Mouse (Mus musculus) megakaryocyte, embryonic 14.5 days (primary cell): ENCODE results near the gene Tada1. TPM values are rescaled to one million over a fixed set of nuclear protein-coding genes. Genes with fewer than 3 reads are reported as not detected.

Experiments used
- H3K27me3 ChIP-seq: replicated peaks from 2 replicates; pipeline ENCODE3; 2012; ENCODE audit warnings: inconsistent platforms
- H3K36me3 ChIP-seq: replicated peaks from 2 replicates; pipeline ENCODE3; 2012; ENCODE audit warnings: low read length, inconsistent platforms, mixed read lengths
- H3K4me1 ChIP-seq: 2 replicates; pipeline ENCODE4 v1.6.1; 2012; ENCODE audit warnings: inconsistent platforms
- H3K4me3 ChIP-seq: replicated peaks from 2 replicates; pipeline ENCODE3; 2012; ENCODE audit warnings: moderate library complexity, mild to moderate bottlenecking, inconsistent platforms
- H3K9me3 ChIP-seq: 2 replicates; pipeline ENCODE4 v1.6.1; 2012; ENCODE audit warnings: inconsistent platforms
- FLI1 ChIP-seq: IDR thresholded peaks from 2 replicates; pipeline ENCODE4 v1.6.1; 2012; ENCODE audit warnings: low read length, inconsistent platforms, mixed read lengths
- GATA1 ChIP-seq: IDR thresholded peaks from 3 replicates; pipeline ENCODE4 v1.6.1; 2012; ENCODE audit warnings: mixed read lengths, low read length, inconsistent platforms, borderline replicate concordance
- polyA plus RNA-seq: library from polyadenylated mRNA; stranded (reverse); fragments of >175 nt; gene quantifications from 2 replicates; pipeline ENCODE4 v1.2.3, GENCODE M21; 2012; ENCODE audit warnings: low replicate concordance; ENCODE audit not compliant: insufficient read depth

Tada1 gene
- polyA plus RNA-seq, 1 experiment = 14.0 TPM

DNA sequence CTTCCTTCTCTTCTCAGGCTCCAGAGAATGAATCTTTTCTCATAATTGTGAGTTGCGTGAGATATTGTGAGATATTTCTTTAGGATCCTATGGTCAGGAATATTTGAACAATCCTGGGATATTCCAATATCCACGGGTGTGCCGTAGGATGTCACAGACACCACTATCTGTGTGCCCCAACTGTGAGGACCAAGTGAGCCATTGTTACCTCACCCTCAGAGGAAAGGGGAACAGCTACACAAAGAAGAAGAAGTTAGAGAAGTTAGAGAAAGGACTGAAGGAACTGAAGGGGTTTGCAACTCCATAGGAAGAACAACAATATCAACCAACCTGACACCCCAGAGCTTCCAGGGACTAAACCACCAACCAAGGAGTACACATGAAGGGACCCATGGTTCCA, 63.1 kb downstream of the Tada1 start:
- H3K4me1 ChIP-seq = no peaks in the 10 kb centered on the region
- TF ChIP-seq GATA1 = no peak
- TF ChIP-seq FLI1 = no peak
- no peaks in the 10 kb centered on the region for H3K36me3 ChIP-seq
- H3K9me3 ChIP-seq = no peaks in the 10 kb centered on the region
- H3K4me3 ChIP-seq = no peak overlapping the region
- peaks cover 3% of the 10 kb centered on the region for H3K27me3 ChIP-seq

Other genes with a start within 250 kb of the Tada1 start
- not detected in 2 replicates for gene Gpa33, start 248.9 kb upstream of the Tada1 start, polyA plus RNA-seq
- not detected in 2 replicates for gene Mael, start 140.3 kb upstream of the Tada1 start, polyA plus RNA-seq
- gene Ildr2, start 125.0 kb upstream of the Tada1 start, polyA plus RNA-seq = not detected in 2 replicates
- gene Pogk, start 30.8 kb downstream of the Tada1 start, polyA plus RNA-seq = 0.20 and 1.3 TPM in 2 replicates
- not detected in 2 replicates for gene Gm4846, start 118.5 kb downstream of the Tada1 start, polyA plus RNA-seq